Mouse (Mus musculus): ENCODE measurements around the gene Akap6.

- TF ChIP-seq CTCF (IDR thresholded peaks at IDR 0.05; ENCODE audit: low read depth, low read length) (no peak), POLR2A (IDR thresholded peaks at IDR 0.05; ENCODE audit: extremely low read depth, insufficient read depth, low read length) (no peak)
These were observed 83.8 kb downstream of the Akap6 start for GRCm38 (mm10) chr12:52782902-52783441.

Data from liver, adult 2 months (tissue).